Mouse (Mus musculus): Measurements from ENCODE around the gene Net1.
"Not testable (repeated sequence)": the region's sequence is repeated elsewhere in the genome, so short reads cannot be mapped to it uniquely, and the experiment has no call there.

Net1 gene

DNA sequence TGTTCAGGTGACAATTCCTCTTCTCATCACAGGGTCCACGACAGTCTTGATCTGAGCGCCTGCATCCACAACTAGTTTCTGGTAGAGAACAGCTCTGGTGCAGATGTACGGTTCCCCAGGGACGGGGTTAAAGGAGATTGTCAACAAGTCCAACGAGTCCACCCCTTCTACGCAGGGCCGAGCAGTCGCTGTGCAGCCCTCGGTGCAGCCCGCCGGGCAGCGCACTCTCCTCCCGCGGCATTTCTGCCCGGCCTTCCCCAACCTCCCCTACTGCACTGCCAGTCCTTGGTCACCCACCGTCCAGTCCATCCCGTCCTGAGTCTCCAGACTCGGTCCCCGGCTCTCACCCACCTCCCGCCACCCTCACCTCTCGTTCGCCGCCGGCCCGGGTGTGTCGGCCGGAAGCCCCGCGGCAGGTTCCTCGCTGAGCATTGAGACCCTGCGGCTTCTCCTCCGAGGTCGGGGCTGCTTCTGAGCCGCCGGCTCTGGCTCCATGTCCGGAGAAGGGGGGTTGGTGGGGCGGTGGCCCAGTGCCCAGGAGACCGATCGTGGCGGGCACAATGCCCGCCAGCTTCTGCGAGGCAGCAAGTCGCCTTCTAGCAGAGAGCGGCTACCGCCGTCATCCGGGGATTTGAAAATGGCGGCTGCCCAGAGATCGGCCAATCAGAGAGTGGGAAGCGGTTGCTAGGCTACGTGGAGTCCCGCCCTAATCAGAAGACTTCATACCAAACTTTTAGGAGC lies at the start of gene Net1, which contains the start of gene Tubal3:
TSS of gene Net1 (minus strand) at position 650 of the 741 bp plus-strand sequence.
TSS of gene Tubal3 (plus strand) at position 704 of the 741 bp plus-strand sequence.
- DNase-seq, result peak; percentile 91 to 93

DNA sequence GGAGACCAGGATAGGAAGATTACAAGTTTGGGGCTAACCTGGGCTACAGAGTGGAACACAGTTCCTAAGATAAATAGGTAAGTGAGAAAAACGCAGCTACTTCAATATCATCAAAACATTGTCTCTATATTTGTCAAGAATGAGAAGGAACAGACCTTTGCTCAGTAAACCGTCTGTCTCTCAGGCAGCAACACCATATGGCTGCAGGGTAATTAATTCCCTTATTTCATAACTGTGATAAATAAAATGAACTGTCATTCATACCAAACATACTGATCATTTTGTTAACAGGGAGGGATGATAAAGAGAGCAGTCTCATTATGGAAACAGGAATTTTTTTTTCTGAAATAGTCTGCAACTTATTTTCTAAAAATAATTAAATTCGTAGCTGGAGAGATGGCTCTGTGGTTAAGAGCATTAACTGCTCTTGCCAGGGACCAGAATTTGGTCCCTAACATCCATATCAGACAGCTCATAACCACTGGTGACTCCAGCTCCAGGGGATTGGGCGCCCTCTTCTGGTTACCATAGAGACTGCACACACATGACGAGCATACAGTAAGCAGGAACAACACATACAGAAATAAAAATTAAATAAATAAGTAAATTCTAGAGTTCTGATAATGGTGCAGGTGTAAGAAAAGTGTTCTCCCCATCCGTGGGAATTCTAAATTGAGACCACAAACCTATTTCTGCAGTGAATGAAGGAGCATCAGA lies 33.3 kb upstream of the Net1 start:
- DNase-seq, result no peak

DNA sequence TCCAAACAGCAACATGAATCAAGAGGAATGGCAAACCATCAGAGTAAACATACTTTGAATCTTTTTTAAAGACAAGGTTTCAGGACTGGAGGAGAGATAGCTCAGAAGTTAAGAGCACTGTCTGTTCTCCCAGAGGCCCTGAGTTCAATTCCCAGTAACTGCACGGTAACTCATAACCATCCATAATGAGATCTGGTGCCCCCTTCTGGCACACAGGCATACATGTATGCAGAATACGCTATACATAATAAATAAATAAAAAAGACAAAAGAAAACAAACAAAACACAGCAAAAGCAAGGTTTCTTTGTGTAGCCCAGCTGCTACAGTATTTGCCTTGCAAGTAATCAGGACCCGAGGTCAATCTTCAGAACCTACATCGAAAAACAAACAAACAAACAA lies 31.5 kb upstream of the Net1 start:
- DNase-seq, result no peak

DNA sequence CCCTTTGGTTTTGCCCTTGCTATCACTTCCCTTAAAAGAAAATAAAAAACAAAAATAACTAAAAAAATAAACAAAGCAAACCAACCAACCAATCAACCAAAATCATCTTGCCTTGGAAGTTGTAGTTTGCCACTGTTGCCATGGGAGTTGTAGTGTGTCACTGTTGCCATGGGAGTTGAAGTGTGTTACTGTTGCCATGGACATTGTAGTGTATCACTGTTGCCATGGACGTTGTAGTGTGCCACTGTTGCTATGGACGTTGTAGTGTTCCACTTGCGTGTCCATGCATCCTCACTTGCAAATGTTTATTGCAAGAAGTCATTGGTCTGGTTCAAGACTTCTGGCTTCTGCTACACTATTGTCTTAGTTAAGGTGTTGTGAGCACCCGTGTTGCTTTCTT lies 29.2 kb upstream of the Net1 start:
- DNase-seq, result no peak

DNA sequence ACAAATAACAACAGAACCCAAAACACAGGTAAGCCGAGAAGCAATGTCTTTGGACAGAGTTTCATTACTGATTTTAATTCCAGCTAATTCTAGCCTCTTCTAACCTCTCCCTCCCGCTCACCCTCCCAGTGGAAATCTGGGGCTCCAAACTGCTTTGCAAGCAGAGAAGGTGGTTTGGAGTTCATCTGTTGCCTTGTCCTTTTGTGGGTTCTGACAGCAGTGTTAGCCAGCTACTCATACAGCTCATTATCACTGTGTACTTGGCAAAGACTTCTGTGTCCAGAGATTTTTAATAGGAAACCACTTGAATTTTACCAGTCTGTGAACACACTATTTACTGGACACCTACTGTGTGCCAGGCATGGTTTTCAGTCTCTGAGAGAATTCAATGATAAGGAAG lies 27.2 kb upstream of the Net1 start, which contains the start of gene Ucn3:
TSS of gene Ucn3 (minus strand) at position 101 of the 400 bp plus-strand sequence.
- DNase-seq, result no peak

DNA sequence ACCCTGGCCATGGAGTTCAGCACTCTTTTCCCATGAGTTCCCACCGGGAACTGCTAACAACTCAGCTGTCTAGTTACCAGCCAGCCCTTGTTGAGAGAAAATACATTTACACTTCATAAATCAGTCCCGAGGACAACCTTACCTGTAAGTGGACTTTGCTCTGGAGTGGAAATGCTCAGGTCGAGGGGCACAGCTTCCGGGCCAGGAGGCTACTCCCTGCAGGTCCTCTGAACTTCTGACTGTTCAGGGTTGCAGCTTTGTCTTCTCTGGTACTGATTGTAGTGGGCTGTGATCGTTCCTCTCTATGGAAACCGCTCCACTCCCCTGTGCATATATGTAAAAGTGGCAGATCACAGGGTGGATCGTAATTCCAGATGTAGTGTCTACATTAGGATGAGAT lies 26.7 kb upstream of the Net1 start:
- no peak for DNase-seq

DNA sequence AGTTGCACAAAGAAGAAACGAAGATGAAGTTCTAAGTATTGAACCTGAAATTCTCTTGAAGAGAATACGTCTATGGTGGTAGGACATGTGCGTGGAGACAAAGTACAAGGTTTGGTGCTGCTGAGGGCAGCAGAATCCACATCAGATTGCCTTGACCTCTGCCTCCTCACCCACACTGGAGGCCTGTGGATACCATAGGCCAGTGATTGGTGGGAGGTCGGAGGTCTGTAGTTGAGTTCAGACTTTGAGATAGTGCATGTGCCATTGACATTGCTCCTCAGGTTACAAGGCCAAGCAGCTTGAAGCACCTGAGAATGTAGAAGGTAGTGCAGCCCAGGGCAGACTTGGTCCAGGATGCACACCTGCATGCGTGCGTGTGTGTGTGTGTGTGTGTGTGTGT lies 8.0 kb upstream of the Net1 start:
- DNase-seq, result no peak

DNA sequence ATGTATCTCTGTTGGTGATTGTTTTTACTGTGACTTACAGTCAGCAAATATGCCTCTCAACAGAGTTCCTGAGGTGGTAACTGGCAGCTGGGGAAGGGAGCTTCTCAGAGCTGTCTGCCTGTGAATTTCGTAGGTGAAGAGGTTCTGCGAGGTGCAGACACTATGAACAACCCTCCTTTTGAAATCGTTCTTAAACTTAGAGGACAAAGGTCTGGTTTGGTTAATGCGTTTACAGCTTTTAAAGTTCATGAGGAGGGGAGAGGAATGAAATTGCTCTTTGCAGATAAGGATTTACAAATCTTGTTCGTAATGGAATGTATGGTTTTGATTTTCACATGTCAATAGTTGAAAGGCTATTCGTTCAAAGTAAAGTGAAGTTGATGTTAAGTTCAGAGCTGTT lies 7.6 kb upstream of the Net1 start:
- no peak for DNase-seq

DNA sequence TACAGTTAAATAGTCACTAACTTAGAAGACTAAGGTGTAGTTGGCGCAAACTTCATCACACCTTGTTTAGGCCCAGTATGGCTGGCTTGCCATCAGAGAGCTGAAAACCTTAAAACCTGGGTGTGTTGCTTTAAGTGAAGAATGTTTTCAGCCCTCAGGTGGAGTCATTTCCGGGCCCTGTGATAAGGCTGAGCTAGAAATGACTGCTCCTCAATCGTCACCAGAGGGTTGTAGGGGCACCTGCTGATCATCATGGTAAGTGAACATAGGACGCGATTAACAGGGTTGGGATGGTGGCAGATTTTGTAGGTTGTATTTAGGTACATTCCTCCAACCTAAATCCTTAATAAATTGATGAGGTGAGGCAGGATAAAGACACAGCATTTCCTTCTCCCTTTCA lies 6.5 kb upstream of the Net1 start:
- DNase-seq, result no peak

DNA sequence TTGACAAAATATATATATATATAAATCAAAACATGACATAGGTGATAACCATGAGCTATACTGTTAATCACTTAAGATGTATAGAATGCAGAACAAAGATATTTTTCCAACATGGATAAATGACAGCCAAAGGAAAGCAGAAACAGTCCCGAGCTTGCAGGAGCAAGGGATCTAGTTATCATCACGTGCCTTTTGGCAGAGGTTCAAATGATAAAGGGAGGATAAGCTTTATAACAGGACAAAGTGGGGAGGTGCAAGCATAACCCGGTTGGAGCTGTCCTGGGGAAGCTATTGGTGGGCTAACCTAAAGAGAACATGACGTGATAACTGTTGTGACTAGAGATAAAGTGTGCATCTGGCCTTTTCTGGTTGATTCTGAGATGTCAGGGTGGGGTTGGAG lies 4.5 kb downstream of the Net1 start:
- no peak for DNase-seq

DNA sequence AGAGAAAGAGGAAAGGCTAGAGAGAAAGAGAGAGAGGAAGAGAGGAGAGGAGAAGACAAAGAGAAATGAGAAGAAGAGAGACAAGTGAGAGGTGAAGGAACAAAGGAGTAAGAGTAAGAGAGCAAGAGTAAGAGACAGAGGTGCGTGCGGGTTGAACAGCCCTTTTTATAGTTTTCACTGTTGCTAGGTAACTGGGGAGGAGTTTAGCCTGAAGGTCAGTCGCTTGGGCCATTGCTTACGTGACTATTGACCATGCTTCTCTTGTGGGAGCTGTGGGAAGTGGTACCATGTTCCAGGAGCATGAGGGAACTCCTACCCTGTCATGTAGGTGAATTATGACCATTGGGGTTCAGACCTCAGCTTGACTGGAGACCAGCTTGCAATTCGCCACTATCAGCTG lies 7.7 kb downstream of the Net1 start:
- DNase-seq, result no peak

DNA sequence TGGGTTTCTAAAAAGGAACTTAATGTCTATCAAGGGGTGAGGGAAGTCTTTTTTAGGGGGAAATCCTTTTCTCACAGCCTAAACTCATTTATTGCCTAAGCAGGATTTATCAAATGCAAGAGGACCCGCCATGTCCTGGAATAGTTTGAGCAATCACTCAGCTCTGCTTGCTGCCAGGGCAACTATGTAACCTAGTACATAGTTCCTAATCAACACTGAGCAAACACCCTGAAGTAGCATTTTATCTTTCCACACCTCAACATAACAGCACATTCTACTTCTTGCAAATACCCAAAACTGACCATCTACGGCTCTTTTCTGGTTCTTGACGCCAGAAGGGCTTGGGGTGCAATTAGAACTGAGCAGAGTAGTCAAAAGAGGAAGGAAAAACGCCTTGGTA lies 9.8 kb downstream of the Net1 start:
- DNase-seq, result no peak

DNA sequence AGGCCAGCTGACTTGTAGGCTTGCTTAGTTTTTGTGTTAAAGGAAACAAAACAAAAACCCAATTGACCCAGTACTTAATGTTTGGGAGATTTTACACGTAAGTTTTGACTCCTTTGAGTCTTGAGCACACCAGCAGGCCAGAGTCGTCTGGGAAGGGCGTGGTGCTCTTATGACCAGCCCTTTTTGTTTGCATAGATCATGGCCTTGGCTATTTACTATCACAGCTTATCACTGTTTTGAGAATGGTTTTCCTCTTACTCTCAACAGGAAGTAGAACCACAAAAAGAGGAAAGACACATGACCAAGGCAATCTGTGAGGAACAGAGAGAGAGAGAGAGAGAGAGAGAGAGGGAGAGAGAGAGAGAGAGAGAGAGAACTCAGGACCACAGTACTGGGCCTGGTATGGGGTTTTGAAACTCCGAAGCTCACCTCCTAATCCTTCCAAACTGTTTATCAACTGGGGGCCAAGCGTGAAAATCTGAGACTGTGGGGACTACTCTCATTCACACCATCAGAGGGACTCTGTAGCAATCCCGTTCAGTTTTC lies 10.8 kb downstream of the Net1 start:
- no peak for DNase-seq

DNA sequence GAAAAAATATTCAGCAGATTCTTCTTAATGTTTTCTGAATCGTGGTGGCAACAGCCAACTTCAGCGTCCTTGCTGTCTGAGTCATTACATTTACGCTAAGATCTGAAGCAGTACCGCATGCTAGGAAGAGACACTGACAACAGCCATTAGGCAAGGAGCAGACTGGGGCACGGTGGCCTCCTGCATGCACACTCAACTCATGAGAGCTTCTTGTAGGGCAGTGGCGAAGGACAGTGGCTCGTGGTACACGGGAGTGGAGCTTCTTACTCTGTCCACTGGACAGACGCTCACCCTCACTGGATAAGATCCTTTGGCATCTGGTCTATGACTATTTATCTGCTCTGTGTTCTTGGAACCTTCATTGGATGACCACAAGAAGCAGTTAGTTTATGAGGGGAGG lies 18.7 kb downstream of the Net1 start:
- no peak for DNase-seq

DNA sequence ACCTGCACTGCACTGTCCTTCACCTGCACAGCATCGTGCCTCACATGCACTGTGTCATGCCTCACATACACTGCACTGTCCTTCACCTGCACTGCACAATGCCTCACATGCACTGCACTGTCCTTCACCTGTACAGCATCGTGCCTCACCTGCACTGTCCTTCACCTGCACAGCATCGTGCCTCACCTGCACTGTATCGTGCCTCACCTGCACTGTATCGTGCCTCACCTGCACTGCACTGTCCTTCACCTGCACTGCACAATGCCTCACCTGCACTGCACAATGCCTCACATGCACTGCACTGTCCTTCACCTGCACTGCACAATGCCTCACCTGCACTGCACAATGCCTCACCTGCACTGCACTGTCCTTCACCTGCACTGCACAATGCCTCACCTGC lies 19.8 kb downstream of the Net1 start:
- not testable (repeated sequence) for DNase-seq

DNA sequence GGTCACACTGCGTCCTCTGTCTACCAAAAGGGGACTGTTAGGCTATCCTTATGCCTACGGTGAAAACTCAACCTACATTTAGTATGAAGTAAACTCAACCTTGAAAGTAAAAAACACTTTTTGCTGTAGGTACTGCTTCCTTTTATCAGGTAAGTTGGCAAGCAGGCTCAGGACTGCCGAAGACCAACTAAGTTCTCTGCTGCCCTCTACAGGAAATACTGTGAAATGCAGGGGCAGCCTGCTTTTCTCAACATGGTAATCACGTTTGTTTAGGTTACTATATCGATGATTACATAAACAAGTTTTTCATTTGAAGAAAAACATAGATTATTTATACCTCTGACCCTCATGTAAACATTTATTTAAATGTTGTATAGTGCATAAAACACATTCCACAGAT lies 21.1 kb downstream of the Net1 start:
- DNase-seq, result peak in 1 of 2 experiments; percentile 78

DNA sequence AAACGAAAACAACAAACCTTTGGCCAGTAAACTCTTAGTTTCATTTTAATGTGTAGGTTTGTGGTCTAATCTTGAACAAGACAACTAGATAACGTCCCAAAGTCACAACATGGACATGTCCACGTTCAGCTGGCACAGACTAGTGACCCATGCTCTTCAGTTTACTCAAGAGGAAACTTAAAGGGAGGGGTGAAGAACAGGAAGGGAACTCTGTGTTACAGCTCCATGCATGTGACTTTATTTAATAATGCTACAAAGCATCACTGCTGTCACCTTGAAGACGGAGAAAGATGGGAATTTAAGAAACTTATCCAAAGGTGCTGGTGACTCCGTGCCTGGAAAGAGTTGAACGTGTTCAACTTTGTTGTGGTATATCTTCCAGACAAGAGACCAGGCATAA lies 22.0 kb downstream of the Net1 start:
- DNase-seq, result no peak

DNA sequence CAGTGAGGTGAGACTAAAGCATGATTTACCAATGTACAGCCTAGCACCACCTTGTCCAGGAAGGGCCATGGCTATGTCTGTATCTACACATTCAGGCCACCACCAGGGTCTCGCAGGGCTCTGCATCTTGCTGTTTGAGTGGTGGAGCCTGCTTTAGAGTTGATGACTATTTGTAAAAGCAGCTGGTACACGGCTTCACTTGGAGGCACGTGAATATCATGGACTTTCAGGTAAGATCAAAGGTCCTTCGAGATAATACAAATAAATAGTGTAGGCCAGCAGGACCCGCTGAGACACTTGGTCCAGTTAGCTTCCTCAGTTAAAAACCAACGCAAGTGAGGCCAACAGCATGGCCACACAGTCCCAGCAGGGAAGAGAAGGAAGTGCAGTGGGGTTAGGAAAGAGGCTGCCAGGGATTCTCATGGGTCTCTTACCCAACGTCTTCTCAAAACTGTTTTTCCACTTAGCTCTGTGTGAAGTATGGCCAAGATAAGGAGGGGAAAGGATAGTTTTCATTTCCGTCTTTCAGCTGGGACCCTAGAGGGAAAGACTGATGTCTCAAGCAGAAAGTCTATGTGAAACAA lies 22.5 kb downstream of the Net1 start:
- no peak for DNase-seq

DNA sequence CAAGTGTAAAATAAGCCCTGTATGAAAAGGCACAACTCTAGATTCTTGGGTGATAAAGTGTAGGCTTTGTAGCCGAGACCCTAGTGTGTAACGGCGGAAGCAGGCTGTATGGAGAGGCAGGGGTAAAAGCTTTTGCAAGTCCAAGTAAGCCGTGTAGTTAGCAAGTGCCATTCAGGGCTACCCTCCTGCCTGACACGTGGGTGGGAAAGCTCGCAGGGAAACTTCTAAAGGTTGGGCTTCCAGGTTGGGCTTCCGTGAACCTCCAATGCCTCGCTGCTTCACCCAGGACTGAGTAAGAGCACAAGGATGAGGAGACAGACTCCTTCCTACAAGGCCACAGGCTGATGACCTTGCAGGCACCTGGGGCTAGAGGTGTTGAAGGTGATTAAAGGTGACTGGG lies 23.5 kb downstream of the Net1 start:
- no peak for DNase-seq

DNA sequence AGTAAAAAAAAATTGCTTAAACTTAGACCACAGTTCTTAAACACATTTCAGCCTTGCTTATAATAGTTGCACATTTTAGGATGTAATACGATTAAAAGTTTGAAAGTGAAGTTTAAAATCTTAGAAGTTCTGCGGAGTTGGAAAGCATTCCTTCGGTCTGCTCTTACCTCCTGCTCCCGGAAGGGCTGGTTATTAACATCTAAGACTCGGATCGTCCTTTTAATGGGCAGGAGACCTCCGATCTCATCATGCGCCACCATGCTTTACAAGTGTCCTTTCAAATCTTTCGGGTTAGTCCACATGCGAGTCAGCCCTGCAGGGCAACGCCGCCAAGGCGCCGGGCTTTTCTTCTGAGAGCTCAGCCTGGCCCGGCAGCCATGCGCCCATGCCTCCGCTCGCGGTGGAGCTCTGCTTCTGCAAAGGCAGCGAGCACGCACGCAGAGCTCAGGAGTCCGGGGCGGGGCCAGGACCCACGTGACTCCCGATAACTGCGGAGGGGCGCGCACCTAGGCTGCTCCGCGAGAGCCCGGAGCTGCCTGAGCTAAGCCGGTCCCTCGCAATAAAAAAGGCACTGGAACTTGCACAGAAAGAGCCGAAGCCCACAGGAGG lies 24.8 kb downstream of the Net1 start:
- peak; percentile 93 to 94 for DNase-seq

DNA sequence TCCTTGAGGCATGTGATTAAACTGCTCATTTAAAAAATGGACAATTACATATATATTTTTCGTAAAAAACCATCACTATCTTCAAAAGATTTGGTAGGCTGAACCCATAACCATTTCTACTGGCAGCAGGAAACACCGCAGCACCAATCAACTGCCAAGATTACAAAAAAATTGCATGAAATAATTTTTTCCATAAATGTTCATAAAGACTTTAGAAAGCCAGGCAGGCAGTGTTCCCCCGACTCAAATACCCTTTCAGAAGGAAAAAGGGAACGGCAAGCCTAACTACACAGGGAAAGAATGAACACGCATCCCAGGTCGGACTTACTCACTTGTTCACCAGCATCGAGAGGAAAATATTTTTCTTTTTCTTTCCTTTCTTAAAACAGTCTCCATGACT lies 25.4 kb downstream of the Net1 start:
- DNase-seq, result no peak

DNA sequence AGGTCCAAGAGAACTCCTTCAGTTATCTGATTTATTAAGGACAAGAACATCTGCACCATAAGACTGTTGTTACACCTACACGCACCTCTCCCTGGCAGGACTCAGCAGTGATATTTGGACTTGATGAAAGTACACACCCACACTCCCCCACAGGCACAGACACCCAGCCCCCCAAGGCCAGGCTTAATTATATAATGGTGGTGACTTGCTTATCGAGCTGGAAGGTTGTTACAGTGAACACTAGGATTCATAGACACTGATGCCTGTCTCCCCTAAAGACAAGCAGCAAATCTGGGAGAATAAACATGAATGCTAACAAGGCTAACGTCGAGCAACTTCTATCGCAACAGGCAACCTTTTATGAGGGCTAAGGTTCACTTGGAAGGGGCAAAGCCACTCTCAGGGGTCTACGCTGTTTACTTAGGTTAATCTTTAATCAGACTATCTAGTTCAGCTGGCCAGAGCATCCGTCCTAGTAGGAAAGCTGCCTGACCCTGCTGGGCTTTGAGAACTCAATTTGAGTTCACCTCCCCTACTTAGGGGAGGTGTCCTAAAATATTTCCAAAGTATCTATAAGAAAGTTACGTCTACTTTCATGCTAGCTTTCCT lies 26.4 kb downstream of the Net1 start:
- no peak for DNase-seq

DNA sequence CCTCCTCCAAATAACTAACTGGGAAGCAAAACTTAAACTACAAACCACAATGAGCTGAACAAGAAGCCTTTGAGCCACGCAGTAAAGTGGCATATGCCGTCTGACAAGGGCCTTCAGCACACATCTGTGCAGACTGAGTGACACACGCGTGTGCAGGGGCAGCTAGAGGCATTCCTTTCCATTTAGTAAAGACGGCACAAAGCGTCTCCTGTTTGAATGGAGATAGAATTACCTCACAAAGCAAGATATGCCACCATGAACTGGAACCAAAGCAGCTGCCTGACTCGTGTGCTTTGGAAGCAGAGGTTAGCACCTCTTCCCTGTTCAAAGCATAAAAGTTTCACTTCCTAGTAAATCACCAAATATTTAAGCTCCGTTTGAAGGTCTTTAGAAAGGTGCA lies 28.0 kb downstream of the Net1 start:
- no peak for DNase-seq
